Mouse (Mus musculus) heart, embryonic 14.5 days (tissue): ENCODE measurements around the gene Dnajb2. TPM values are rescaled to one million over a fixed set of nuclear protein-coding genes. Genes with fewer than 3 reads are reported as not detected.

Experiments
- ATAC-seq: fragments of 200-750 bp; cut with Nextera tagmentation; 2 replicates; pipeline ENCODE4 v1.8.0; 2017; ENCODE audit warnings: low read depth, moderate TSS enrichment; ENCODE audit not compliant: insufficient number of reproducible peaks, insufficient read depth, low FRiP score
- H3K27ac ChIP-seq, 2 experiments: fragments of 200-500 bp in 1 of 2; fragments of 300-500 bp in 1 of 2; sonication (generic) in 1 of 2; replicated peaks in 1 of 2; 2 replicates each; pipeline ENCODE4 v1.5.1; 2012 to 2014; ENCODE audit warnings: low read depth in 2 of 2, low read length in 2 of 2, control low read depth in 1 of 2, mild to moderate bottlenecking in 1 of 2, mixed read lengths in 1 of 2; ENCODE audit not compliant: control insufficient read depth in 1 of 2, insufficient read depth in 1 of 2
- H3K27me3 ChIP-seq: fragments of 300-500 bp; sonication (generic); 2 replicates; pipeline ENCODE4 v1.6.1; 2014; ENCODE audit warnings: mild to moderate bottlenecking, low read length, control low read depth; ENCODE audit not compliant: control insufficient read depth, insufficient read depth
- H3K36me3 ChIP-seq: fragments of 300-500 bp; sonication (generic); 2 replicates; pipeline ENCODE4 v1.6.1; 2014; ENCODE audit warnings: mild to moderate bottlenecking, control low read depth, low read length, mixed read lengths; ENCODE audit not compliant: control insufficient read depth, insufficient read depth
- H3K4me1 ChIP-seq, 2 experiments: fragments of 200-500 bp in 1 of 2; fragments of 300-500 bp in 1 of 2; sonication (generic) in 1 of 2; 2 replicates each; pipeline ENCODE4 v1.6.1; 2012 to 2014; ENCODE audit warnings: low read length in 2 of 2, control low read depth in 1 of 2, mixed read lengths in 1 of 2; ENCODE audit not compliant: control insufficient read depth in 2 of 2, insufficient read depth in 2 of 2
- H3K4me2 ChIP-seq: fragments of 300-500 bp; sonication (generic); 2 replicates; pipeline ENCODE4 v1.6.1; 2014; ENCODE audit warnings: mild to moderate bottlenecking, low read length
- H3K4me3 ChIP-seq, 2 experiments: fragments of 200-500 bp in 1 of 2; fragments of 300-500 bp in 1 of 2; sonication (generic) in 1 of 2; 2 replicates each; pipeline ENCODE4 v1.5.1; 2012 to 2014; ENCODE audit warnings: low read length in 2 of 2, mild to moderate bottlenecking in 2 of 2, control low read depth in 1 of 2, low read depth in 1 of 2, moderate library complexity in 1 of 2; ENCODE audit not compliant: control insufficient read depth in 1 of 2, insufficient read depth in 1 of 2
- H3K9ac ChIP-seq: fragments of 300-500 bp; sonication (generic); 2 replicates; pipeline ENCODE4 v1.6.1; 2014; ENCODE audit warnings: mild to moderate bottlenecking, low read length
- H3K9me3 ChIP-seq: fragments of 300-500 bp; sonication (generic); 2 replicates; pipeline ENCODE4 v1.6.1; 2016; ENCODE audit warnings: low read length, control low read depth; ENCODE audit not compliant: control insufficient read depth
- WGBS: fragments of 180-500 bp; shearing (Covaris S2); extraction: QIAGEN DNeasy Blood & Tissue Kit; methylation state at CpG from one replicate; pipeline ENCODE4 v1.1.7; 2014; 5-methylcytosine and 5-hydroxymethylcytosine counted together
- polyA plus RNA-seq: library from polyadenylated mRNA; unstranded; fragments of >200 nt; fragmentation: Nextera tagmentation; extraction: Ambion mirVana; gene quantifications from 2 replicates; pipeline ENCODE4 v1.2.1, GENCODE M21; 2014

Dnajb2 gene
- polyA plus RNA-seq = 16.9 and 17.8 TPM in 2 replicates

- Histone ChIP-seq H3K4me2 (peak within 1 kb of the TSS; percentile 88), H3K9ac (peak within 1 kb of the TSS; percentile 89), H3K4me1 (peaks cover 13 to 27% of the 10 kb centered on the region in 2 experiments), H3K27ac (peak within 1 kb of the TSS; percentile 93 to 94), H3K4me3 (peak within 1 kb of the TSS; percentile 66 to 70), H3K36me3 (peaks cover 34% of the 10 kb centered on the region), H3K9me3 (no peaks in the 10 kb centered on the region), H3K27me3 (no peaks in the 10 kb centered on the region)
- under 1% methylated on average over 64 of the region's 64 CpGs for WGBS
- peak; percentile 86 for ATAC-seq
These were observed at the start of gene Dnajb2 for GRCm38 (mm10) chr1:75236117-75237050. Gene Dnajb2, plus strand, starts transcription at chr1:75236406.

- Histone ChIP-seq H3K9me3 (no peaks in the 10 kb centered on the region), H3K36me3 (peaks cover 70% of the 10 kb centered on the region), H3K4me1 (peaks cover 5 to 11% of the 10 kb centered on the region in 2 experiments), H3K27me3 (no peaks in the 10 kb centered on the region), H3K4me3 (no peak overlapping the region), H3K9ac (no peak overlapping the region), H3K4me2 (no peak overlapping the region), H3K27ac (no peak overlapping the region)
- no peak for ATAC-seq
These were observed 49.1 kb upstream of the Dnajb2 start for GRCm38 (mm10) chr1:75187126-75187525.

- Histone ChIP-seq H3K4me2 (no peak overlapping the region), H3K27me3 (no peaks in the 10 kb centered on the region), H3K36me3 (peaks cover 61% of the 10 kb centered on the region), H3K9ac (no peak overlapping the region), H3K4me1 (peaks cover 5 to 13% of the 10 kb centered on the region in 2 experiments), H3K4me3 (no peak overlapping the region), H3K27ac (no peak overlapping the region), H3K9me3 (no peaks in the 10 kb centered on the region)
- no peak for ATAC-seq
- 81% methylated on average over 2 of the region's 2 CpGs for WGBS
These were observed 48.2 kb upstream of the Dnajb2 start for GRCm38 (mm10) chr1:75187914-75188483.

GRCm38 (mm10) chr1:75190577-75190976 lies 45.6 kb upstream of the Dnajb2 start:
- H3K27ac ChIP-seq = no peak overlapping the region

GRCm38 (mm10) chr1:75191258-75191621 lies 45.0 kb upstream of the Dnajb2 start:
- peak overlapping the region; percentile 87 for H3K9ac ChIP-seq
- no peaks in the 10 kb centered on the region for H3K9me3 ChIP-seq
- peaks cover 48% of the 10 kb centered on the region for H3K36me3 ChIP-seq
- H3K4me1 ChIP-seq = peaks cover 5 to 20% of the 10 kb centered on the region in 2 experiments
- ATAC-seq = no peak; the same call in none of the 2 replicates
- 31% methylated on average over 5 of the region's 5 CpGs for WGBS
- no peaks in the 10 kb centered on the region for H3K27me3 ChIP-seq
- H3K4me3 ChIP-seq = peak overlapping the region; percentile 64 to 66
- peak overlapping the region; percentile 35 to 90; a peak in 3 of 4 replicates for H3K27ac ChIP-seq
- peak overlapping the region; percentile 87 for H3K4me2 ChIP-seq

More at GRCm38 (mm10) chr1:75190577-75190976, 45.6 kb upstream of the Dnajb2 start:
- 36% methylated on average over 2 of the region's 2 CpGs for WGBS
- Histone ChIP-seq H3K4me3 (peak overlapping the region in 1 of 2 experiments; percentile 66; a peak in 1 of 4 replicates), H3K4me2 (peak overlapping the region; percentile 87), H3K4me1 (peaks cover 5 to 20% of the 10 kb centered on the region in 2 experiments), H3K9ac (peak overlapping the region; percentile 87; the same call in 1 of the 2 replicates), H3K9me3 (no peaks in the 10 kb centered on the region), H3K27me3 (no peaks in the 10 kb centered on the region), H3K36me3 (peaks cover 48% of the 10 kb centered on the region)
- ATAC-seq = no peak

- Histone ChIP-seq H3K4me2 (peak within 1 kb of the TSS; percentile 87), H3K9ac (peak within 1 kb of the TSS; percentile 87), H3K36me3 (peaks cover 48% of the 10 kb centered on the region), H3K4me1 (peaks cover 5 to 20% of the 10 kb centered on the region in 2 experiments), H3K4me3 (peak within 1 kb of the TSS; percentile 64 to 66), H3K27me3 (no peaks in the 10 kb centered on the region), H3K27ac (peak within 1 kb of the TSS; percentile 83 to 90), H3K9me3 (no peaks in the 10 kb centered on the region)
- ATAC-seq = peak; percentile 99
- WGBS = under 1% methylated on average over 56 of the region's 56 CpGs
These were observed 44.4 kb upstream of the Dnajb2 start, which contains the start of the genes Ankzf1 and Atg9a for GRCm38 (mm10) chr1:75191622-75192402. Gene Ankzf1, plus strand, starts transcription at chr1:75192151. Gene Atg9a, minus strand, starts transcription at chr1:75192196.

- H3K9ac ChIP-seq = peak overlapping the region; percentile 87
- no peaks in the 10 kb centered on the region for H3K9me3 ChIP-seq
- H3K4me3 ChIP-seq = peak overlapping the region; percentile 56 to 66
- ATAC-seq = no peak
- WGBS = under 1% methylated on average over 19 of the region's 19 CpGs
- no peaks in the 10 kb centered on the region for H3K27me3 ChIP-seq
- peaks cover 48% of the 10 kb centered on the region for H3K36me3 ChIP-seq
- H3K27ac ChIP-seq = peak overlapping the region; percentile 83 to 90
- H3K4me2 ChIP-seq = peak overlapping the region; percentile 69
- peaks cover 5 to 20% of the 10 kb centered on the region in 2 experiments for H3K4me1 ChIP-seq
These were observed 43.8 kb upstream of the Dnajb2 start for GRCm38 (mm10) chr1:75192452-75192851.
